Mouse (Mus musculus): ENCODE data around the gene Srrm4. TPM values are rescaled to one million over a fixed set of nuclear protein-coding genes. Genes with fewer than 3 reads are reported as not detected.

Gene Srrm4
- total and polyA plus RNA-seq, 2 experiments from 2014 or later, result 0.93 to 1.1 TPM

DNA sequence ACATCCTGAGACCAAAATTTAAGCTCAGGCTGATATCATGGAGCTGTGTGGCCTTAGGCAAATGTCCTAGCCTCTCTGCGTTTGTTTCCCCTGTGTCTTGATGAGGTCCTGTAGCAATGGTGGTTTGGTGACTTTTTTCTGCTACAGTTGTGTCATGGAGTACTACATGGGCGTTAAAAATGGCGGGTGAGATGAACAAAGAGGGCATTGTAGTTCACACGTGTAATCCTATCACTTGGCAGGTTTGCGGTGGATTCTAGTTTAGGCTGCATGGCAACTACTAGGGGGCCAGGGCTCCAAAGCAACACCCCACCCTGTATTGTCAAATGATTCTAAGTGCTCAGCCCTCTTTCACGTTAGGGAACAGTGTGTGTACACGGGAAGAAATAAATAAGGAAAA lies 21.1 kb downstream of the Srrm4 start:
- no peak for DNase-seq (ENCODE audit: low spot score)
- 68% methylated on average over 7 of the region's 7 CpGs for WGBS
- Histone ChIP-seq H3K4me1 (ENCODE audit: control insufficient read depth, insufficient read depth) (no peaks in the 10 kb centered on the region), H3K27ac (ENCODE audit: low read depth) (no peak overlapping the region), H3K4me2 (ENCODE audit: low read depth, low read length) (no peak overlapping the region), H3K9me3 (replicated peaks; ENCODE audit: control insufficient read depth, low read length) (no peaks in the 10 kb centered on the region), H3K36me3 (replicated peaks; ENCODE audit: control insufficient read depth, insufficient read depth, low read length) (no peaks in the 10 kb centered on the region), H3K27me3 (ENCODE audit: control insufficient read depth, insufficient read depth, low read length) (no peaks in the 10 kb centered on the region; the same call in 1 of the 2 replicates), H3K9ac (replicated peaks; ENCODE audit: low read depth, low read length) (no peak overlapping the region), H3K4me3 (ENCODE audit: low read depth, low read length) (no peak overlapping the region)
- TF ChIP-seq EP300 (IDR thresholded peaks at IDR 0.05; ENCODE audit: low read depth), result no peak
- no peak for ATAC-seq (ENCODE audit: insufficient read depth, low read depth)

DNA sequence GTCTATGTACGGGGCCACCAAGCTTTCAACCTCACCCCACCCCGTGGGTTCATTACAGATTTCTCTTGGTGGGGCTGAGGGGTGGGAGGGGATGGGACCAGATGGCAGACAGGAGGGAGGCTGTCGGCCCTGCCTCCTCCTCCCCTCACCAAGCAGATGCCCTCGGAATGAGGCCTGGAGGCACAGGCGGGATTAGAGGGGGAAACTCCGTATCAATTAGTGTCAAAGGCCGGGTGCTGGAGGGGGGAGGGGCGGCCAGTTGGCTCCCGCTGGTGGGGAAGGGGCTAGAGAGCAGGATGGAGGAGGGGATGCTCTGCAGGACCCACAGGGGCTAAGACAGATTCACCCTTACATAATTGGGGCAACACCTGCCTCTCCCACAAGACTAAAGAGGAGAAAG lies 22.0 kb downstream of the Srrm4 start:
- ATAC-seq (ENCODE audit: insufficient read depth, low read depth) (no peak), DNase-seq (ENCODE audit: low spot score) (no peak)
- Histone ChIP-seq H3K4me2 (ENCODE audit: low read depth, low read length) (no peak overlapping the region), H3K9me3 (replicated peaks; ENCODE audit: control insufficient read depth, low read length) (no peaks in the 10 kb centered on the region), H3K27me3 (ENCODE audit: control insufficient read depth, insufficient read depth, low read length) (no peaks in the 10 kb centered on the region; the same call in 1 of the 2 replicates), H3K9ac (replicated peaks; ENCODE audit: low read depth, low read length) (no peak overlapping the region), H3K36me3 (replicated peaks; ENCODE audit: control insufficient read depth, insufficient read depth, low read length) (no peaks in the 10 kb centered on the region), H3K4me1 (ENCODE audit: control insufficient read depth, insufficient read depth) (no peaks in the 10 kb centered on the region), H3K27ac (ENCODE audit: low read depth) (no peak overlapping the region), H3K4me3 (ENCODE audit: low read depth, low read length) (no peak overlapping the region)
- TF ChIP-seq EP300 (IDR thresholded peaks at IDR 0.05; ENCODE audit: low read depth) (no peak), CTCF (IDR thresholded peaks at IDR 0.05; ENCODE audit: low read depth) (no peak)
- 6% methylated on average over 9 of the region's 9 CpGs for WGBS

DNA sequence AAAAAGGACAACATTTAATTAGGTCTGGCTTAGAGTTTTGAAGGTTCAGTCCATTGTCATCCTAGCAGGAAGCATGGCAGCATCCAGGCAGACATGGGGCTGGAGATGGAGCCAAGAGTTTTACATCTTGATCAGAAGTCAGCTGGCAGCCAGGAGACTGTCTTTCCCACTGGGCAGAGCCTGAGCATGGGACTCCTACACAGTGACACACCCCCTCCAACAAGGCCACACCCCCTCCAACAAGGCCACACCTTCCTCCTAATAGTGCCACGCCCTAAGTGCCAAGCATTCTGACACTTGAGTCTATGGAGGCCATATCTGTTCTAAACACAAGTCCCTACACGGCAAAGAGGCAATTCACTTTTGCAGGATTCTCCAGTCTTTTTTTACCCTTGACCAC lies 23.6 kb downstream of the Srrm4 start:
- ATAC-seq (ENCODE audit: insufficient read depth, low read depth) (no peak), DNase-seq (ENCODE audit: low spot score) (no peak)
- H3K4me2 ChIP-seq (ENCODE audit: low read depth, low read length), result no peak overlapping the region
- H3K9ac ChIP-seq (replicated peaks; ENCODE audit: low read depth, low read length), result no peak overlapping the region
- no peaks in the 10 kb centered on the region for H3K9me3 ChIP-seq (replicated peaks; ENCODE audit: control insufficient read depth, low read length)
- WGBS, result 67% methylated on average over 2 of the region's 2 CpGs
- TF ChIP-seq EP300 (IDR thresholded peaks at IDR 0.05; ENCODE audit: low read depth), result no peak
- no peaks in the 10 kb centered on the region for H3K36me3 ChIP-seq (replicated peaks; ENCODE audit: control insufficient read depth, insufficient read depth, low read length)
- no peaks in the 10 kb centered on the region; the same call in 1 of the 2 replicates for H3K27me3 ChIP-seq (ENCODE audit: control insufficient read depth, insufficient read depth, low read length)
- H3K4me3 ChIP-seq (ENCODE audit: low read depth, low read length), result no peak overlapping the region
- no peaks in the 10 kb centered on the region for H3K4me1 ChIP-seq (ENCODE audit: control insufficient read depth, insufficient read depth)
- H3K27ac ChIP-seq (ENCODE audit: low read depth), result no peak overlapping the region

DNA sequence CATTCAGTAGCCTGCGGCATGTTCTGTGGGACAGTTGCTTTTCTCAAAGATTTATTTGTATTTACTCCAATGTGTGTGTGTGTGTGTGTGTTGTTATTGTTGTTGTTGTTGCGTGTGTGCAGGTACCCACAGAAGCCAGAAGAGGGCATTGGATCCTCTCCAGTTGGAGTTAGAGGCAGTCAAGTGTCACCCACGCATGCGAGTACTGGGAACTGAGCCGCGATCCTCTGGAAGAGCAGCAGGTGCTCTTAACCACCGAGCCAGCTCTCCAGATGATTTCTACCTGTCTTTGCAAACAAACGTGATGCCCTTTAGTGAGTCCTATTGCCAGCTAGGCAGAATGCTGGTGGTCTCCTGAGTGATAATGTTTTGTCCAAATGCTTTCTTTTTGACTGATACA lies 24.3 kb downstream of the Srrm4 start:
- no peaks in the 10 kb centered on the region for H3K36me3 ChIP-seq (replicated peaks; ENCODE audit: control insufficient read depth, insufficient read depth, low read length)
- H3K4me2 ChIP-seq (ENCODE audit: low read depth, low read length), result no peak overlapping the region
- ATAC-seq (ENCODE audit: insufficient read depth, low read depth), result no peak
- H3K27ac ChIP-seq (ENCODE audit: low read depth), result no peak overlapping the region
- H3K9me3 ChIP-seq (replicated peaks; ENCODE audit: control insufficient read depth, low read length), result no peaks in the 10 kb centered on the region
- H3K4me3 ChIP-seq (ENCODE audit: low read depth, low read length), result no peak overlapping the region
- no peak overlapping the region for H3K9ac ChIP-seq (replicated peaks; ENCODE audit: low read depth, low read length)
- TF ChIP-seq EP300 (IDR thresholded peaks at IDR 0.05; ENCODE audit: low read depth) (no peak), CTCF (IDR thresholded peaks at IDR 0.05; ENCODE audit: low read depth) (no peak)
- no peaks in the 10 kb centered on the region for H3K4me1 ChIP-seq (ENCODE audit: control insufficient read depth, insufficient read depth)
- no peak for DNase-seq (ENCODE audit: low spot score)
- no peaks in the 10 kb centered on the region; the same call in 1 of the 2 replicates for H3K27me3 ChIP-seq (ENCODE audit: control insufficient read depth, insufficient read depth, low read length)
- WGBS, result 87% methylated on average over 8 of the region's 8 CpGs

DNA sequence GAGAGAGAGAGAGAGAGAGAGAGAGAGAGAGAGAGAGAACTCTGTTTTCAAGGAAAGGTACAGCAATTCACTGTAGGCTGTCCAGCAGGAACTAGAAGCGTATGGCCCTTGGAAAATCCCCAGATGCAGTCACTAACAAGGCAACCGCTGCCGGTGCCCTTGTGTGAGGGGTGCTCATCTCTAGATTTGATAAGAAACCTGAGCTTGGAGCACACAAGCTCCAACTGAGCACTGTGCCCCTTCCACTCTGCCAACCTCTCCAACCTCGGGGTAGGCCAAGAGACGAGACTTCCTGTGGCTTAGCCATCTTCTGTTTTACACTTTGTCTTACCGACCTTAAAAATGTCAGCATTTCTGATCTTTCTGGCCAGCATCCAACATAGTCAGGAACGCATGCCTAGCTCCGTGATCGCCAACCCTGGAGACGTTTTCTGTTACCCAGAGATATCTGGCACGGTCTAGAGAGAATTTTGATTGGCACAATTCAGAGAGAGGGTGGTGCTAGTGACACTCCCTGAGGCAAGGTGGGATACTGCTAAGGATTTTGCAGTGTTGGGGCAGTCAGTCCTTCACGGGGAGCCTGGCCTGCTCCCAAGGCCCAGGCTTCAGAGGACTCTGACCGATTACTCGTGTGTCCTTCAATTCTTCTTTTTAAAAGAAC lies 25.1 kb downstream of the Srrm4 start:
- no peaks in the 10 kb centered on the region for H3K9me3 ChIP-seq (replicated peaks; ENCODE audit: control insufficient read depth, low read length)
- no peak overlapping the region for H3K4me2 ChIP-seq (ENCODE audit: low read depth, low read length)
- no peak for ATAC-seq (ENCODE audit: insufficient read depth, low read depth)
- no peak overlapping the region for H3K4me3 ChIP-seq (ENCODE audit: low read depth, low read length)
- H3K4me1 ChIP-seq (ENCODE audit: control insufficient read depth, insufficient read depth), result no peaks in the 10 kb centered on the region
- H3K27me3 ChIP-seq (ENCODE audit: control insufficient read depth, insufficient read depth, low read length), result no peaks in the 10 kb centered on the region; the same call in 1 of the 2 replicates
- WGBS, result 54% methylated on average over 14 of the region's 14 CpGs
- no peak overlapping the region for H3K9ac ChIP-seq (replicated peaks; ENCODE audit: low read depth, low read length)
- H3K27ac ChIP-seq (ENCODE audit: low read depth), result no peak overlapping the region
- no peaks in the 10 kb centered on the region for H3K36me3 ChIP-seq (replicated peaks; ENCODE audit: control insufficient read depth, insufficient read depth, low read length)
- DNase-seq (ENCODE audit: low spot score), result no peak
- no peak for TF ChIP-seq CTCF (IDR thresholded peaks at IDR 0.05; ENCODE audit: low read depth)
- no peak for TF ChIP-seq EP300 (IDR thresholded peaks at IDR 0.05; ENCODE audit: low read depth)

DNA sequence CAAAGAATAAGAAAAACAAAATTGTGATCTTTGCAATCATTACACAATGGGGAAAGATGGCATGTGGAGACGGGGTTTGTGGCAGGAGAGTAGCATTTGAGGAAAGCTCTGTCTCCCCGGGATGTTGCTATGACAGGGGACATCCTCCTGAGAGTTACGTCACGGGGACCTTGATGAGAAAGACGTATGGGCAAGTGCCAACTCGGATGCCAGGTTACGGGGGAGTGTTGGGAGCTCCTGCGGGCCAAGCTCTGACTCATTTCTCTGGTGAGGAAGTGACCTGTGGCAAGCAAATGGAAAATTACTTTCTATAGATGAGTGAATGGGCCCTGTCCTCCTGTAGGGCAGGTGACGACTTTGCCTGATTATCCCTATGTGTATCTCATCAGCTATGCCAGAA lies 26.0 kb downstream of the Srrm4 start:
- no peaks in the 10 kb centered on the region for H3K4me1 ChIP-seq (ENCODE audit: control insufficient read depth, insufficient read depth)
- TF ChIP-seq CTCF (IDR thresholded peaks at IDR 0.05; ENCODE audit: low read depth), result no peak
- TF ChIP-seq EP300 (IDR thresholded peaks at IDR 0.05; ENCODE audit: low read depth), result no peak
- H3K4me2 ChIP-seq (ENCODE audit: low read depth, low read length), result no peak overlapping the region
- no peaks in the 10 kb centered on the region for H3K9me3 ChIP-seq (replicated peaks; ENCODE audit: control insufficient read depth, low read length)
- H3K27me3 ChIP-seq (ENCODE audit: control insufficient read depth, insufficient read depth, low read length), result no peaks in the 10 kb centered on the region
- no peak for ATAC-seq (ENCODE audit: insufficient read depth, low read depth)
- no peaks in the 10 kb centered on the region for H3K36me3 ChIP-seq (replicated peaks; ENCODE audit: control insufficient read depth, insufficient read depth, low read length)
- H3K27ac ChIP-seq (ENCODE audit: low read depth), result no peak overlapping the region
- H3K9ac ChIP-seq (replicated peaks; ENCODE audit: low read depth, low read length), result no peak overlapping the region
- DNase-seq (ENCODE audit: low spot score), result no peak
- no peak overlapping the region for H3K4me3 ChIP-seq (ENCODE audit: low read depth, low read length)
- WGBS, result 63% methylated on average over 9 of the region's 9 CpGs

Data from heart, postnatal 0 days (tissue).